Mouse (Mus musculus): ENCODE results near the gene Cebpe. TPM values are rescaled to one million over a fixed set of nuclear protein-coding genes. Genes with fewer than 3 reads are reported as not detected.

The Cebpe gene
- total RNA-seq, 1 experiment = not detected

DNA sequence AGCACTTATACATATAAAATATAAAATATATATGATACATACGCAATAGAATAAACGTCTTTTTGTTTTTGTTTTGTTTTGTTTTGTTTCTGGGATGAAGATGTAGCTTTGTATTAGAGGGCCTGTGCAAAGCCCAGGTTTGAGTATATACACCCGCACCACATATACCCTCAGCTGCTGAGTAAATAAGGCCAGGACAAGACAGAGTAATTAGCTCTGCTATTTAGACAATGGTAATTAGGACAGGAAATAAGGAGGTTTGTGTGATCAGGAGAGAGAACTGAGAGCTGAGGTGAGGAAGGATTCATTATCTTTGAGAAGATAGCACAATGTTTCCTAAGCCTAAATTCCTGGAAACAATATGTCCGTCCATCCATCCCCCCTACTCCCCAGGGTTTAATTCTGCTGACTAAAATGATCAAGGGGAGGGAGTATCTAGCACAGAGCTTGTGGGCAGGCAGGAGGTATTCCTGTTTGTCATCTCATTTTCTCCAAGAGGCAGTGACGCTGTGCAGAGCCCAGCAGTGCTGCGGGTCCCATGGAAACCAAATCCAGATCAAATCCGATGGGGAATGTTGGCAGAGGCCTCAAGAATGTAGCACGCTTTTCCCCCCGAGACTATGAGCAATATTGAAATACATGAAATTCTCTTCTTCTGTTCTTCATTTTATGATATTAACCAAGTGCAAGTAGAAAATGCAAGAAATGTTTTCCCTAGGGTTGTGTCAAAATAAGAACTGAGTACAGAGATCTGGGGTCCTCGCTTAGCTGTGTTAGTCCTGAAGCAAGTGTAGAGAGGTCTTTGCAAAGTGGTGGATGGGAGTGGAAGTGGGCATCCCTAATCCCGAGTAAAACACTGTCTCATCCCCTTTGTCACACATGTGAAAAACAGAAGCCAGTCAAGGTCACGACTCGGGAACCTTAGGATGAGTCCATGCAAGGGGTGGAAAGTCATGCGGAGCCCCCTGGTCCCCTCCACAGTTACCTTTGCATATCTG, 24.9 kb upstream of the Cebpe start:
- Histone ChIP-seq H3K9ac (ENCODE audit: insufficient read depth, low read depth, low read length, poor library complexity, severe bottlenecking) (no peak overlapping the region), H3K4me3 (ENCODE audit: insufficient read depth in 1 of 2, low read depth in 1 of 2, low read length in 2 of 2, poor library complexity in 1 of 2, severe bottlenecking in 1 of 2) (no peak overlapping the region), H3K9me3 (ENCODE audit: control insufficient read depth, insufficient read depth, low read depth, low read length) (no peaks in the 10 kb centered on the region), H3K27ac (ENCODE audit: insufficient read depth, low read depth, low read length, poor library complexity, severe bottlenecking) (no peak overlapping the region), H3K4me1 (ENCODE audit: control insufficient read depth in 2 of 2, insufficient read depth in 2 of 2, low read length in 2 of 2, poor library complexity in 1 of 2) (no peaks in the 10 kb centered on the region), H3K36me3 (ENCODE audit: control insufficient read depth, insufficient read depth, low read length, poor library complexity, severe bottlenecking) (no peaks in the 10 kb centered on the region)
- in situ Hi-C loops (cut with MboI; ENCODE audit: low sequenced_read_pairs in 2 of 2, unreplicated experiment in 2 of 2) = no loop called here
- no peak for TF ChIP-seq ZC3H11A (IDR thresholded peaks at IDR 0.05; ENCODE audit: borderline replicate concordance, low read depth, low read length)
- no peak for TF ChIP-seq ZNF384 (IDR thresholded peaks at IDR 0.05; ENCODE audit: low read depth, low read length)
- TF ChIP-seq MAFK (IDR thresholded peaks at IDR 0.05; ENCODE audit: insufficient read depth, low read depth, low read length) = no peak
- no peak for TF ChIP-seq HCFC1 (IDR thresholded peaks at IDR 0.05; ENCODE audit: borderline replicate concordance, insufficient read depth, low read length)
- no peak for TF ChIP-seq CHD2 (IDR thresholded peaks at IDR 0.05; ENCODE audit: low read depth, low read length)
- DNase-seq (ENCODE audit: low read depth, low spot score) = no peak

DNA sequence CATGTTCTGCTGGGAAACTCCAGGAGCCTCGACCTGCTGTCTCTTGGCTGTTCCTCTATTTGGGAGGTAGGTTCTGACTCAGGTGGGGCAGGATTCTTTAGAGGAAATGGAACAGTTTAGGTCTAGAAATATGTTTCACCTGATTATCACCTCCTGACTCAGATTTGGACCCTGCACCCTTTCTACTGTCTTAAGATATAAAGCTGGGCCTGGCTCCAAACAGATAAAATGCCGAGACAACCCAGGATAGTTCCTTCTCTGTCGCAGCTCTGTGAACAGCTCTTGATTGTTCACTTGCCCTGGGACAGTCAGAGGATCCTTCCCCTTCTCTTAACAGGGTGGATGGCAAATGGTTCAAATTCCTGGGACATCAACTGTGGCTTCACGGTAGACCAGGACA, 23.2 kb upstream of the Cebpe start:
- Histone ChIP-seq H3K9ac (ENCODE audit: insufficient read depth, low read depth, low read length, poor library complexity, severe bottlenecking) (no peak overlapping the region), H3K4me3 (ENCODE audit: insufficient read depth in 1 of 2, low read depth in 1 of 2, low read length in 2 of 2, poor library complexity in 1 of 2, severe bottlenecking in 1 of 2) (no peak overlapping the region), H3K27ac (ENCODE audit: insufficient read depth, low read depth, low read length, poor library complexity, severe bottlenecking) (no peak overlapping the region), H3K4me1 (ENCODE audit: control insufficient read depth in 2 of 2, insufficient read depth in 2 of 2, low read length in 2 of 2, poor library complexity in 1 of 2) (no peaks in the 10 kb centered on the region), H3K9me3 (ENCODE audit: control insufficient read depth, insufficient read depth, low read depth, low read length) (no peaks in the 10 kb centered on the region), H3K36me3 (ENCODE audit: control insufficient read depth, insufficient read depth, low read length, poor library complexity, severe bottlenecking) (no peaks in the 10 kb centered on the region)
- in situ Hi-C loops (cut with MboI; ENCODE audit: low sequenced_read_pairs in 2 of 2, unreplicated experiment in 2 of 2) = no loop called here
- no peak for TF ChIP-seq MAFK (IDR thresholded peaks at IDR 0.05; ENCODE audit: insufficient read depth, low read depth, low read length)
- TF ChIP-seq CHD2 (IDR thresholded peaks at IDR 0.05; ENCODE audit: low read depth, low read length) = no peak
- TF ChIP-seq ZC3H11A (IDR thresholded peaks at IDR 0.05; ENCODE audit: borderline replicate concordance, low read depth, low read length) = no peak
- no peak for TF ChIP-seq HCFC1 (IDR thresholded peaks at IDR 0.05; ENCODE audit: borderline replicate concordance, insufficient read depth, low read length)
- TF ChIP-seq ZNF384 (IDR thresholded peaks at IDR 0.05; ENCODE audit: low read depth, low read length) = no peak
- no peak for DNase-seq (ENCODE audit: low read depth, low spot score)

DNA sequence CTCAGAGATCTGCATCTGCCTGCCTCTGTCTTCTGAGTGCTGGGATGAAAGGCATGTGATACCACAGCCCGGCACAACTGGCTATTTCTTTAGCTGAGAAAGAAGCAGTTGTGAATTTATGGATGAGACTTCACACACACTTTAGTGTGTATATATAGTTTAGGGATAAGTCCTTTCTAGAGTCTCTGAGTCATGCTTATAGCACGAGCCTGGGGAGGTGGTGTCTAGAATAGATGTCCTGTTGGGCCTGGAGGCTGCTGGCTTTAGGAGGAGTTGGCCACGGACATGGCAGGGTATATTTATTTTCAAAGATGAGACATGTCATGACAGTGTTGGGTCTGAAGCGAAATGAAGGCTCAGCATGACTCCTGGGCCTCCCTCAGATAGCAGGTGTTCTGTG, 22.0 kb upstream of the Cebpe start:
- Histone ChIP-seq H3K4me3 (ENCODE audit: insufficient read depth in 1 of 2, low read depth in 1 of 2, low read length in 2 of 2, poor library complexity in 1 of 2, severe bottlenecking in 1 of 2) (no peak overlapping the region), H3K9me3 (ENCODE audit: control insufficient read depth, insufficient read depth, low read depth, low read length) (no peaks in the 10 kb centered on the region), H3K27ac (ENCODE audit: insufficient read depth, low read depth, low read length, poor library complexity, severe bottlenecking) (no peak overlapping the region), H3K4me1 (ENCODE audit: control insufficient read depth in 2 of 2, insufficient read depth in 2 of 2, low read length in 2 of 2, poor library complexity in 1 of 2) (no peaks in the 10 kb centered on the region), H3K9ac (ENCODE audit: insufficient read depth, low read depth, low read length, poor library complexity, severe bottlenecking) (no peak overlapping the region), H3K36me3 (ENCODE audit: control insufficient read depth, insufficient read depth, low read length, poor library complexity, severe bottlenecking) (no peaks in the 10 kb centered on the region)
- TF ChIP-seq ZNF384 (IDR thresholded peaks at IDR 0.05; ENCODE audit: low read depth, low read length) = no peak
- TF ChIP-seq HCFC1 (IDR thresholded peaks at IDR 0.05; ENCODE audit: borderline replicate concordance, insufficient read depth, low read length) = no peak
- in situ Hi-C loops (cut with MboI; ENCODE audit: low sequenced_read_pairs in 2 of 2, unreplicated experiment in 2 of 2) = no loop called here
- DNase-seq (ENCODE audit: low read depth, low spot score) = no peak

DNA sequence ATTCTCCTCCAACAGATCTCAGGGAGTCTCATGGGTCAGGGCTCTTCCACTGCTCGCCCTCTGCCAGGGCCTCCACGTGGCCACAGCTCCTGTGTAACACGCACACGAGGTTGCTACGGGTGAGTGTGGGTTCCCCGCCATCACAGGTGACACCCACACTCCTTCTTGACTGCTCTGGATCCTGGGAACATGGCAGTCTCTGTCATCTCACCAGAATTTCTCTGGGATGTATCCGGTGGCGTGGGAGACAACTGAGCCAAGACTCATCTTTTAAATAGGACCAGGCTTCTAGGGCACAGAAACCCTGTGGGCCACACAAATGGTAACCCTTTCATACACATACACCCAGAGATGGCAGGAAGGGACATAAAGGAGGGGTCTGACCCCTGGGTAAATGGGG, 20.2 kb upstream of the Cebpe start:
- no peak for DNase-seq (ENCODE audit: low read depth, low spot score)
- in situ Hi-C loops (cut with MboI; ENCODE audit: low sequenced_read_pairs in 2 of 2, unreplicated experiment in 2 of 2) = no loop called here
- Histone ChIP-seq H3K9me3 (ENCODE audit: control insufficient read depth, insufficient read depth, low read depth, low read length) (no peaks in the 10 kb centered on the region), H3K4me3 (ENCODE audit: insufficient read depth in 1 of 2, low read depth in 1 of 2, low read length in 2 of 2, poor library complexity in 1 of 2, severe bottlenecking in 1 of 2) (no peak overlapping the region), H3K36me3 (ENCODE audit: control insufficient read depth, insufficient read depth, low read length, poor library complexity, severe bottlenecking) (no peaks in the 10 kb centered on the region), H3K4me1 (ENCODE audit: control insufficient read depth in 2 of 2, insufficient read depth in 2 of 2, low read length in 2 of 2, poor library complexity in 1 of 2) (no peaks in the 10 kb centered on the region), H3K9ac (ENCODE audit: insufficient read depth, low read depth, low read length, poor library complexity, severe bottlenecking) (no peak overlapping the region), H3K27ac (ENCODE audit: insufficient read depth, low read depth, low read length, poor library complexity, severe bottlenecking) (no peak overlapping the region)
- TF ChIP-seq ZC3H11A (IDR thresholded peaks at IDR 0.05; ENCODE audit: borderline replicate concordance, low read depth, low read length) (no peak), ZNF384 (IDR thresholded peaks at IDR 0.05; ENCODE audit: low read depth, low read length) (no peak), MAFK (IDR thresholded peaks at IDR 0.05; ENCODE audit: insufficient read depth, low read depth, low read length) (no peak), CHD2 (IDR thresholded peaks at IDR 0.05; ENCODE audit: low read depth, low read length) (no peak), HCFC1 (IDR thresholded peaks at IDR 0.05; ENCODE audit: borderline replicate concordance, insufficient read depth, low read length) (no peak)
